Mouse (Mus musculus) stomach, postnatal 0 days (tissue): Measurements from ENCODE around the gene Tpte. TPM values are rescaled to one million over a fixed set of nuclear protein-coding genes. Genes with fewer than 3 reads are reported as not detected.

Experiments
- ATAC-seq: fragments of 200-750 bp; cut with Nextera tagmentation; 2 replicates; pipeline ENCODE4 v1.8.0; 2017; ENCODE audit not compliant: low FRiP score, low TSS enrichment
- DNase-seq: peaks from one replicate; pipeline ENCODE4 v3.0.0-alpha.2; 2016; ENCODE audit warnings: low spot score
- H3K27ac ChIP-seq: fragments of 300-500 bp; sonication (generic); replicated peaks from 2 replicates; pipeline ENCODE4 v1.5.1; 2014; ENCODE audit warnings: mild to moderate bottlenecking, control low read depth
- H3K27me3 ChIP-seq: fragments of 300-500 bp; sonication (generic); 2 replicates; pipeline ENCODE4 v1.6.1; 2014; ENCODE audit warnings: low read length; ENCODE audit not compliant: control insufficient read depth, insufficient read depth
- H3K36me3 ChIP-seq: fragments of 300-500 bp; sonication (generic); 2 replicates; pipeline ENCODE4 v1.6.1; 2014; ENCODE audit warnings: low read length, mixed read lengths; ENCODE audit not compliant: control insufficient read depth, insufficient read depth
- H3K4me1 ChIP-seq: fragments of 300-500 bp; sonication (generic); replicated peaks from 2 replicates; pipeline ENCODE4 v1.6.1; 2014; ENCODE audit warnings: antibody characterized with exemption; ENCODE audit not compliant: control insufficient read depth, insufficient read depth
- H3K4me2 ChIP-seq: fragments of 300-500 bp; sonication (generic); replicated peaks from 2 replicates; pipeline ENCODE4 v1.6.1; 2014; ENCODE audit warnings: low read depth, mild to moderate bottlenecking, control low read depth, moderate library complexity
- H3K4me3 ChIP-seq: fragments of 300-500 bp; sonication (generic); 2 replicates; pipeline ENCODE4 v1.5.1; 2014; ENCODE audit warnings: low read depth, low read length, control low read depth
- H3K9ac ChIP-seq: fragments of 300-500 bp; sonication (generic); 2 replicates; pipeline ENCODE4 v1.6.1; 2014; ENCODE audit warnings: mild to moderate bottlenecking, low read length, control low read depth, mixed read lengths
- H3K9me3 ChIP-seq: fragments of 300-500 bp; sonication (generic); 2 replicates; pipeline ENCODE4 v1.6.1; 2016; ENCODE audit warnings: low read length; ENCODE audit not compliant: control insufficient read depth
- CTCF ChIP-seq: IDR thresholded peaks from 2 replicates; pipeline ENCODE4 v1.5.1; 2016; ENCODE audit warnings: antibody characterized with exemption, low read depth, mild to moderate bottlenecking, moderate library complexity
- EP300 ChIP-seq: optimal IDR thresholded peaks from 2 replicates; pipeline ENCODE3; 2016; ENCODE audit warnings: antibody characterized with exemption
- WGBS: fragments of 180-500 bp; shearing (Covaris S2); extraction: QIAGEN DNeasy Blood & Tissue Kit; methylation state at CpG from one replicate; pipeline ENCODE4 v1.1.7; 2014; 5-methylcytosine and 5-hydroxymethylcytosine counted together
- polyA plus RNA-seq: library from polyadenylated mRNA; unstranded; fragments of >200 nt; fragmentation: Nextera tagmentation; extraction: Ambion mirVana; gene quantifications from 2 replicates; pipeline ENCODE4 v1.2.1, GENCODE M21; 2015

Tpte gene
- polyA plus RNA-seq, 1 experiment from 2014 or later, result not detected

- Histone ChIP-seq H3K9me3 (no peaks in the 10 kb centered on the region), H3K4me3 (no peak overlapping the region), H3K9ac (no peak overlapping the region), H3K4me1 (no peaks in the 10 kb centered on the region), H3K36me3 (peaks cover 2% of the 10 kb centered on the region; the same call in 1 of the 2 replicates), H3K4me2 (no peak overlapping the region), H3K27ac (no peak overlapping the region), H3K27me3 (no peaks in the 10 kb centered on the region)
- WGBS, result 50% methylated on average over 5 of the region's 5 CpGs
- peak; percentile 75 for TF ChIP-seq CTCF
- no peak for TF ChIP-seq EP300
- ATAC-seq, result 0 out of 2 replicates have a peak, but pooled peaks have one; percentile 35
- peak; percentile 51 for DNase-seq
Measured at GRCm38 (mm10) chr8:22376903-22377302, 93.7 kb downstream of the Tpte start.

- no peaks in the 10 kb centered on the region for H3K4me1 ChIP-seq
- H3K4me3 ChIP-seq, result no peak overlapping the region
- no peaks in the 10 kb centered on the region for H3K9me3 ChIP-seq
- H3K36me3 ChIP-seq, result peaks cover 7% of the 10 kb centered on the region; the same call in 1 of the 2 replicates
- no peak overlapping the region for H3K9ac ChIP-seq
- DNase-seq (peak; percentile 10), ATAC-seq (no peak)
- WGBS, result 78% methylated on average over 11 of the region's 11 CpGs
- H3K27me3 ChIP-seq, result no peaks in the 10 kb centered on the region
- TF ChIP-seq EP300 (no peak), CTCF (no peak)
- no peak overlapping the region for H3K4me2 ChIP-seq
- no peak overlapping the region for H3K27ac ChIP-seq
Measured at GRCm38 (mm10) chr8:22380934-22381333, 97.7 kb downstream of the Tpte start.

GRCm38 (mm10) chr8:22382824-22383595 lies 99.8 kb downstream of the Tpte start:
- no peaks in the 10 kb centered on the region for H3K27me3 ChIP-seq
- no peaks in the 10 kb centered on the region for H3K9me3 ChIP-seq
- DNase-seq, result peak; percentile 10
- TF ChIP-seq CTCF, result peak; percentile 40
- no peak for TF ChIP-seq EP300
- H3K4me1 ChIP-seq, result no peaks in the 10 kb centered on the region
- no peak for ATAC-seq
- peaks cover 7% of the 10 kb centered on the region; the same call in 1 of the 2 replicates for H3K36me3 ChIP-seq
- no peak overlapping the region for H3K4me2 ChIP-seq
- WGBS, result 80% methylated on average over 19 of the region's 19 CpGs
- H3K27ac ChIP-seq, result no peak overlapping the region
- no peak overlapping the region for H3K9ac ChIP-seq
- no peak overlapping the region for H3K4me3 ChIP-seq

GRCm38 (mm10) chr8:22385158-22385557 lies 101.9 kb downstream of the Tpte start:
- DNase-seq (no peak), ATAC-seq (no peak)
- H3K4me3 ChIP-seq, result no peak overlapping the region
- no peak for TF ChIP-seq EP300
- no peak for TF ChIP-seq CTCF
- H3K27ac ChIP-seq, result no peak overlapping the region
- no peaks in the 10 kb centered on the region for H3K9me3 ChIP-seq
- H3K4me2 ChIP-seq, result no peak overlapping the region
- 85% methylated on average over 6 of the region's 6 CpGs for WGBS
- H3K9ac ChIP-seq, result no peak overlapping the region
- H3K27me3 ChIP-seq, result no peaks in the 10 kb centered on the region
- H3K4me1 ChIP-seq, result no peaks in the 10 kb centered on the region
- H3K36me3 ChIP-seq, result peaks cover 15% of the 10 kb centered on the region; the same call in 1 of the 2 replicates

DNA sequence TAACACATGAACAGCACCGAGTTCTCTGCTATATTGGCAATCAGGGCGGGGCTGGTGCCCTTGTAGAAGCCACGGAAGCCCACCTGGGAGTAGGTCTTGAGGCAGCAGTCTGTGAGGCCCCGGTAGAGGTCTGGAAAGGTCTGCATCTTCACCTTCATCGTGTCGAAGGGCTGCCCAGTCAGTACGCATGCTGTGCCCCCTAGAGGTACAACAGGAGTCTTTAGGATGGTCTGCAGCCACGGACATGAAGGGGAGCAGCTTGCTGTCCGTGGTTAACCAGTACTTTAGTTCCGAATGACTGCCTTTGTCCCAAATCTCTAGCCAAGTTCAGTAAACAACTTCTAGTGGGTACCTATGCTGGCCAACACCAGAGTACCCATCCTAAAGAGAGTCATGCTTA lies 106.6 kb downstream of the Tpte start:
- Histone ChIP-seq H3K27me3 (no peaks in the 10 kb centered on the region), H3K4me3 (no peak overlapping the region), H3K9me3 (no peaks in the 10 kb centered on the region), H3K4me2 (no peak overlapping the region), H3K27ac (no peak overlapping the region), H3K9ac (no peak overlapping the region), H3K4me1 (no peaks in the 10 kb centered on the region), H3K36me3 (peaks cover 8% of the 10 kb centered on the region; the same call in 1 of the 2 replicates)
- DNase-seq (no peak), ATAC-seq (no peak)
- no peak for TF ChIP-seq EP300
- peak; percentile 26; the same call in 1 of the 2 replicates for TF ChIP-seq CTCF
- 74% methylated on average over 10 of the region's 10 CpGs for WGBS

- DNase-seq, result no peak
- 85% methylated on average over 8 of the region's 8 CpGs for WGBS
- no peak for TF ChIP-seq CTCF
- TF ChIP-seq EP300, result no peak
- Histone ChIP-seq H3K27ac (no peak overlapping the region), H3K36me3 (peaks cover 8% of the 10 kb centered on the region; the same call in 1 of the 2 replicates), H3K9ac (no peak overlapping the region), H3K4me3 (no peak overlapping the region), H3K4me2 (no peak overlapping the region), H3K9me3 (no peaks in the 10 kb centered on the region), H3K4me1 (no peaks in the 10 kb centered on the region), H3K27me3 (no peaks in the 10 kb centered on the region)
- ATAC-seq, result 0 out of 2 replicates have a peak, but pooled peaks have one; percentile 40
Measured at GRCm38 (mm10) chr8:22390766-22391463, 107.7 kb downstream of the Tpte start.
